Mouse (Mus musculus): ENCODE results near the gene Plac9a.
A peak's percentile ranks its signal among the peaks of the same experiment; 100 is the strongest.
"Not testable (repeated sequence)": the region's sequence is repeated elsewhere in the genome, so short reads cannot be mapped to it uniquely, and the experiment has no call there.

Plac9a gene

DNA sequence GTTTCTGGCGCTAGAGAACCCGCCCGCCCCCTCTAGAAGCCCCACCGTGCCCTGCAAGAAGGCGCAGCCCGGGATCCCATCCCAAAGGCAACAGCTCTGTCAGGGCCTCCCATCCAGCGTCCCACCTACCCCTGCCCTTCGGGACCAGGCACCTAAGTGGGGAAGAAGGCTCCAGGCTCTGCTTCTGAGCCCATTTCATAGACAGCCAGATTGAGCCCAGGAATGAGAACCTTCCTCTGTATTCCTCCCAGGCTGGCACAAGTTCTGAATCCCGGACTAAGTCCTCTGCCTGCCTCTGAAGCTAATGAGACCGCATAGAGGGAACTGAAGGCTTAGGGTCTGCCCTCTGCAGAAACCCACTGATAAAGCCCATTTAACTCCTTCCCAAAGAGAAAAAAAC lies at the start of gene Plac9a:
TSS of gene Plac9a (minus strand) at position 101 of the 400 bp plus-strand sequence.
- DNase-seq (ENCODE audit: inconsistent age in 2 of 2, low spot score in 1 of 2), result not testable (repeated sequence)

DNA sequence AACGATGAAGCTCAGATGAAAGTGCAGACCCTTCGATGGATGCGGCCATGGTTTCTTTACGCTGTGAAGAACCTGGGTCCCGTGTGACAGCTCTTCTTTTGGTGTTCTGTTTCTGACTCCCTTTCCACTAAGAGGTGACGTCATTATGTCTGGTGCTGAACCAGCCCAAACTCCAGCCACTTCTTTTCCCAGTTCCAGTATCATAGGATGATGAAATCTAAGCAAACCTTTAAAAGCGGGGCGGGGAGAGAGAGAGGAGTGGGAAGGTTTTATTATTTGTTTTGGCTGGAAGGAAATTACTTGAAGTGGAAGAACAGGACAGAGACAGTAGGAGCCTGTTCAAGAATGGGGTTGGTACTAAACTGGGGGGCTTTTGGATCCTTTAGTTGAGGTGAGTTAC lies 35.1 kb upstream of the Plac9a start, which contains the start of gene Cphx1:
TSS of gene Cphx1 (plus strand) at position 301 of the 400 bp plus-strand sequence.
- not testable (repeated sequence) for DNase-seq (ENCODE audit: inconsistent age in 2 of 2, low spot score in 1 of 2)

DNA sequence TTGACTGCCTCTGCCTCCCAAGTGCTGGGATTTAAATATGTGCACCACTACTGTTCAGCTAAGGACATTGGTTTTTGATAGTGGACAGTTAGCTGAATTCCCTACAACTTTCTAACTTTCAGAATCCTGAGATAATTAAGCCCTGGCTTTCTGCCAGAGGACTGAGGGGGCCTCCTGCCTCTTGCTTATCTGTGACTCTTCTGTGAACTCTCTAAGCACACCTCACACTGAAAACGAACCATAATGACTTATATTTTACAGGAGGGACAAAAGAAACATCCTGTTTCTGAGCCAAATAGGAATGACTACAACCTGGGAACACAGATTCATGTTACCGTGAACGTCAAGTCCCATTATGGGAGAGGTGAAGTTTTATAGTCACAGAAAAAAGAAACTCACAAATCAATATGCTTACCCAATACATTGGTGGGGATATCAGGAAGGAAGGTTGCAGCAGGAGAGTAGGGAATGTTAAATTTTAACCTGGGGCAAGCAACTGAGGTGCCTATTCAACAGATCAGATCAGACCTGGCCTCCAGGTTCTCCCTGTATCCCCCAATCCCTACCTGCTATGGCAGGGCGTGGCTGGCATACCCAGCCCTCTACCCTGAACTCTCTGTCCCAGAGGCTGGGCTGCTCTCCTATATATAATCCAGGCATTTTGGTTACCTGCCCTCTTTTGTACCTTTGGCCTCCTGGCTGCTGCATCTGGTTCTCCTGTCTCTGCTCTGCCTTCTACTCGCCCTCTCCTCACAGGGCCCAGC lies 34.1 kb upstream of the Plac9a start:
- DNase-seq (ENCODE audit: inconsistent age in 2 of 2, low spot score in 1 of 2), result not testable (repeated sequence)

DNA sequence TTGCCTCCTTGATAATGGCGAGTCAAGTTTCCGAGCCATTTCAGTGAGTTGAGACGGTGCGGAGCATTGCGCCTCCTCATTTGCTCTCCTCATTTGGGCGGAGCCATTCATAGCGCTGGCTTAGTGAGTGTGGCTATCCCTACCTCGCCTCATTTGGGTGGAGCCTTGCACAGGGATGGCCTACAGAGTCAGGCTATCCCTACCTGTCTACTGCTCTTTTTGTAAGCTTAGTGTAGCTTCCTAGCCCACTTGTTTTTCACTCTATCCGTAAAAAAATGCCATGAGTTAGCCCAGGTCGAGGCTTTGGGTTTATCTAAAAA lies 24.6 kb upstream of the Plac9a start, which contains the start of gene Tmem254a:
TSS of gene Tmem254a (minus strand) at position 111 of the 320 bp plus-strand sequence.
- DNase-seq (ENCODE audit: inconsistent age in 2 of 2, low spot score in 1 of 2), result not testable (repeated sequence)

DNA sequence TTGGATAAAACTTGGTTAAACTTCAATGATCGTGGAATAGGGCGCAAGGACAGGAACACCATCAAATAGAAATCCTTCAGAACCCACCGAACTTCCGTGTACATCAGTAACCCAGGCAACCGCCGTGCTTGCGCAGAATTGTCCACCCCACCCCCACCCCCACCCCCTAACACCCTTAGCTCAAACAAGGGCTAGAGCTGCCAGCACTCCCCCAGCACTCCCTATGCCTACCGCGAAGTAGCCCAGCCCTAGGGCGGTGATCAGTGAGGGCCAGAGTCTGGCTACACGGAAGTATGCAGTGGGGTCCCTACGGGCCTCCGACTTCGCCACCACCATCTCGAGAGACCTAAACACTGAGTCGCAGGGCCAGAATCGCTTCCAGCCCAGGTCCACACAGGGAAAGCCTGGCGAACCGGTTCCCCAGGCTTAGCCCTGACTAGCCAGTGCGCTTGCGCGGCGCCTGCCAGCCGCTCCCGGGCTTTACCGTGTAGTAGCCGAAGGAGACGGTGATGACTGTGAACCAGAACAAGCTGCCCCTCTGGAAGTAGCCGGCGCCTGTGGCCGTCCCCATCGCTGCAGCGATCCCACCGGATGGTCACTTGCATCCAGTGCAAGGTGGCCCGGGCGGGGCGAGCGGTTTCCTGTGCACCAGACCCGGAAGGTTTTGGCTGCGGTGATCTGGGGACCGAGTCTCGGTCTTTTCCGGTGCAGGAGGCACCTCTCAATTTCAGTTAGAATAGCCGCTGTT lies 24.1 kb upstream of the Plac9a start:
- DNase-seq (ENCODE audit: inconsistent age in 2 of 2, low spot score in 1 of 2), result not testable (repeated sequence)

DNA sequence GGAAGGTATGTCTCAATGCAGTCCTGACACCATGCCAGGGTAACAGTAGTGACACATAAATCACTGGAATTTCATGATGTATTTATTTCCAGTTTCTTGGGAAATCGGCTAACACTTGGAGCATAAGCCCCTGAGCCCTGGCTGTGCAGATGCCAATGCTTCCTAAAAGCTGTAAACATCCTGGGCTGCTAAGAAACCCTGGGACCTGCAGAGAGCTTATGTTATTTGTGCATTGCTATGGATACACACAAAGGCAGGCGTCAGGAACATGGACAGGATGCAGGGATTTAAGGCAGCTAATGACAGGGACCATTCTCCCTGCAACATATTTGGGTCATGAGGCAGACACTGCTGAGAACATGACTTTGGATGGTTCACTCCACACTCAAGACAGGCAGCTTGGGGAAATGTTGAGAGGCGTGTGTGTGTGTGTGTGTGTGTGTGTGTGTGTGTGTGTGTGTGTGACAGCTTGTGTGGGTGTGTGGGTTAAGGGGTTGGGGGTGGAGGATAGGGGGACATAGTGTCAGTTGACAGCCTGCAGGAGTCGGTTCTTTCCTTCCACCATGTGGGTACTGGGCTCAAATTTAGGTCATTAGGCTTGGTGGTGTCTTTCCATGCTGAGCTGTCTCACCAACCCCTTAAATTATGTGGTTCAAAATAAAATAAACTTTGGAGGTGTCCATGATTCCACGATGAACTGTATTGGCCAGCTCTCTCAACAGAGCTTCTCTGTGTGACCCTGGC lies 15.7 kb upstream of the Plac9a start:
- not testable (repeated sequence) for DNase-seq (ENCODE audit: inconsistent age in 2 of 2, low spot score in 1 of 2)

DNA sequence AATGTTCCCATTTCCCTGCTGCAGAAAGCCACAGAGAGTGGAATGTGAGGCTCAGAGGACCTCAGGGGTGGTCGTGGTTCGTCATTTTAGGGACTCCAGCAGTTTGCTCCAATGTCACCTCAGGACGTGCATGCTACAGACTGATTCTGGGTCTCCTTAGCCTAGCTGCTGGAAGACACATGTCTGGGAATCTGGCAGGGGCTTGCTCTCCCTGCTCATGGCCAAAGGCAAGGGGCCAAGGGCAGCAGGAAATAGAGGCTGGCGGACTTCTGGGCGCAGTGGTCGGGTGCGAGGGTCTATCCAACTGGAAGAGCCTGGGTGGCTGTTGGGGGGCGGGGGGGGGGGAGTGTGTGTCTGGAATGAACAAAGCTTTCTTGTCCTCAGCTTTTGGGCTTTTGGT lies 6.1 kb upstream of the Plac9a start:
- DNase-seq (ENCODE audit: inconsistent age in 2 of 2, low spot score in 1 of 2), result not testable (repeated sequence)

DNA sequence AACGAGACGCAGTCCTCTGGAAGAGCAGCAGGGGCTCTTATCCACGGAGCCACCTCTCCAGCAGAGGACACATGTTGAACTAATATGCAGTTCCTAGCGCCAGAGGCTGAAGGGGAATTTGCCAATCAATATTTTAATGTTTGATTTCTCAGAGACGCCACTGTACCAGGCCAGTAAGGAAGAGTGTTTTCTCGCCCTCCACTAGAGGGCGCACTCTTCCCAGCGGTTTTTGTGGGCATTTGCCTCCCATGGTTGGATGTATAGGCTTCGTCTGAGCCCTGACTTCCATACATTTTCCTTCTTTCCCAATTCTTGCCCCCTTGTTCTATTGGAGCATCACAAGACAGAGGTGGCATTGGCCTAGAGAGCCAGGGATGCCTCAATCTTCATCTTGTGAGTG lies 4.4 kb upstream of the Plac9a start:
- not testable (repeated sequence) for DNase-seq (ENCODE audit: inconsistent age in 2 of 2, low spot score in 1 of 2)

DNA sequence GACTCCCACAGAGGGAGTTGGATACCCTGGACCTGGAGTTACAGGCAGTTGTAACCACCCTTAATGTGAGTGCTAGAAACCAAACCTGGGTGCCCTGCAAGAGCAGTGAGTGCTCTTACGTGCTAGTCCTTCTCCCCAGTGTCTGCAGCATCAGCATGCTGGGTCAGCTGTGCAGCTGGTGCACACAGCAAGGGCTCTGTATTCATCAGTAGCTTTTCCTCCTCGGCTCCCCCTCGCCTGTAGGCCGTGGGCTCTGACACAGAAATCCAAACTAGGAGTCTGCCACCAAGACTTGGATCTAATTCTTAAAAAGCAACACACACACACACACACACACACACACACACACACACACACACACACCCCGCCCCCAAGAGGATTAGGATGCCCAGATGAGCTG lies 2.3 kb upstream of the Plac9a start:
- DNase-seq (ENCODE audit: inconsistent age in 2 of 2, low spot score in 1 of 2), result not testable (repeated sequence)

DNA sequence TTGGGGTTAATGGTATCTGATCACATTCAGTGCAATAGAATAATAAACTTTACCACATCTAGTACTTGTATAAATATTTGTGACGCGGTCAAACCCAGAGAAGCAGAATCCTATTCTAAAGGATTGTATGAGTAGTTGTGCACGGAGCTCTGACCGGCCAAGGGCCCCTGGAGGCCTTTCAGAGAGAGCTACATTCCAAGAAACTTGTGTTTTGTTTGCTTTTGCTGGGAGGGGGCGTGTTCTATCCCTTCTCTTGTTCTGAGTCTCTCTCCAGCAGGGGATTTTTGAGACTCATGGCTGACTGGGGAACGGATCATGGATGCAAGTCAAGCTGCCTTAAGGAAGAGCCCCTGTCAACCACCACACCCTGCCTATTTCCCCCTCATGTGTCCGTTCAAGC lies 7.2 kb downstream of the Plac9a start:
- DNase-seq (ENCODE audit: inconsistent age in 2 of 2, low spot score in 1 of 2), result not testable (repeated sequence)

DNA sequence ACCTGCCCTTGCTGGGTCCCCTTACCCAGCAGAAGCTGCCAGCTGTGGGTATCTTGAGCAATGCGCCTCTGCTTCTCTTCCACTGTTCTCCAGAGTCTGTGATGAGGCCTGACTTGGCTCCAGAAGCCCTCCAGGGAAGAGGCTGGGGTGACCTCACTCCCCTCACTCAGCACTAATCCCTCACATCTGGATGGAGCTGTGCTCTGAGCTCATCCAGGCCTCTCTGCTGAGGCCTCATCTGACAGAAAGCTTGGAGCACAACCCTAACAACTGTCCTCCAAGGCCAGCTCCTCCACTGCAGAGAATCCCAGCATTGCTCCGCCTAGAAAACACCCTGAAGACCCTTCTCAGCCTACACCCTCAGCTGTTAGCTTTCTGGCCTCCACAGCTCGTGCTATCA lies 8.3 kb downstream of the Plac9a start:
- not testable (repeated sequence) for DNase-seq (ENCODE audit: inconsistent age in 2 of 2, low spot score in 1 of 2)

DNA sequence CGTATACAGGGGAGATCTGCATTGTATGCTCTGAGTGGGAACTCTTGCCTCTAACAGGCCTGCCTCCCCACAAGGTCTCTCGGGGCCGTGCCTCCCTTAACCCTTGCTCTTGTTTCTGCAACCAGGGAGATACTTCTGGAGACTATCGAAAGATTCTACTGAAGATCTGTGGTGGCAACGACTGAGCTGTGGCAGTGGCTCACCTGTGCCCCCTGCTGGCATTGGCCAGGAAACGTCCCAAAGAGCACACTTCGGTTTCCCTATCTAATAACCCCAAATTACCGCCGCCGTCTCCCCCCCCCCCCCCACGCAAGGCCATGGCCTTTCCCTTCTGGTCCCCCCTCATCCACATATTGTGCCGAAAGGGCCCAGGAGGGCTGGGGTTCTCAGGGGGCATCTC lies 17.0 kb downstream of the Plac9a start:
- not testable (repeated sequence) for DNase-seq (ENCODE audit: inconsistent age in 2 of 2, low spot score in 1 of 2)

DNA sequence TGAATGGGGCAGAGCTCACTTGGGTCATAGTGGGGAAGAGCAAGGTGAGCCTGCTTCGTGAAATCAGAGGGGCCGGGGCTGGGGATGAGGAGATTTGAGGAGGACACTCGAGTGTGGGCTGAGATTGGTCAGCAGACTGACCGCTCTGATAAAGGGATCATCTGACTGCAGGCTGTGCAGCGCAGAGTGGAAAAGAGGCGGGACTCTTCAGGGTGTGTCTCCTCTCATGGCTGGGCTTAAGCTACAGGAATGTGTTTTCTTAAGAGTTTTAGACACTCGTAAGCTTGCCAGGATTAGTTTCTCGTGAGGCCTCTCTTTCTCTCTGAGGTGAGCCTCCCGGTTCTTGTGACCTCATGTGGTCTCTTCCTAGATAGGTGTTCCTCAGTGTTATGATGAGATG lies 21.1 kb downstream of the Plac9a start:
- not testable (repeated sequence) for DNase-seq (ENCODE audit: inconsistent age in 2 of 2, low spot score in 1 of 2)

DNA sequence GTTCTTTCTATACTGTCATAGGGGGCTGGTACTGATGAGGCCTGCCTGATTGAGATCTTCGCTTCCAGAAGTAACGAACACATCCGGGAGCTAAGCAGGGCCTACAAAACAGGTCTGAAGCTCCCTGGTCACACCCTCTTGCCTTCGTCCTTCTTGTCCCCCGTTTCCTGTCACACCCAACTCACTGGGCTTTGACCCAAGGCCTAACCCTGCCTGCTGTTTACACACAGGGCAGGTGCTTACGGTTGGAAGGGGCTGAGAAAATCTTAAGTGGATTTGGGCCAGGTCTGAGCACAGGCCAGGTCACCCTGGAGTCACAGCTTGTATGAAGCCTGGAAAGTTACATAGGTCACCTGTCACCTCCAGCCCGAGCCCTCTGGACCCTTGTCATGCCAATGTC lies 26.3 kb downstream of the Plac9a start:
- DNase-seq (ENCODE audit: inconsistent age in 2 of 2, low spot score in 1 of 2), result not testable (repeated sequence)

DNA sequence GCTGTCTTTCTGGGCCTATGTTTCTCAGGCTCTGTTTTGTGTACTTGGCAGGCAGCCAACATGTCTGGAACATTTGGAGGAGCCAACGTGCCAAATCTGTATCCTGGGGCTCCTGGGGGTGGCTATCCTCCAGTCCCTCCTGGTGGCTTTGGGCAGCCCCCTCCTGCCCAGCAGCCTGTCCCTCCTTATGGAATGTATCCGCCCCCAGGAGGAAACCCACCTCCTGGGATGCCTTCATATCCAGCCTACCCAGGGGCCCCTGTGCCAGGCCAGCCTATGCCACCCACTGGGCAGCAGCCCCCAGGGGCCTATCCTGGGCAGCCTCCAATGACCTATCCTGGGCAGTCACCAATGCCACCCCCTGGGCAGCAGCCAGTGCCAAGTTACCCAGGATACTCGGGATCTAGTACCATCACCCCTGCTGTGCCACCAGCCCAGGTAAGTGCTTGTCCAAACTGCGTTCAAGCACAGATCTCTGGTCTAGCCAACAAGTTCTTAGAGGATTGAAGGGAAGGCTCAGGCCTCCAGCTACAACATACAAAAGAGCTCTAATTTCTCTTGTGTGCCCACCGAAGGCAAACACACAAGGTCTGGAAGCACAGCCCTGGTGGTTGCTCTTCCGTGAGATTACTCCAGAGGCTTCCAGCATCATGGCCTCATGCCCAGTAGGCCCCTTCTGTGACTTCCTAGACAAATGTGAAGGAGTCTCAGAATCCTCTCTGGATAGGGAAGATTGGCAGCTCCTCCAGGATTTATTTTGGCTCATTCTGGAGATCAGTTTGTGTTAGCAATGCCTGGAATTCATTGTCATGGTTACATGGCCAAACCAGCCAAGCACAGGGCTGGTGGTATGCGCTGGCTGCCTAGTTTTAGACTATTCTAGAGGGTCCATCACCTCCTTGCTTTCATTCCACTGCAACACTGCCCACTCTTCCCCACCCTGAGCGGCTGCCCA lies 30.2 kb downstream of the Plac9a start:
- peak in 1 of 2 experiments; percentile 68 for DNase-seq (ENCODE audit: inconsistent age in 2 of 2, low spot score in 1 of 2)

DNA sequence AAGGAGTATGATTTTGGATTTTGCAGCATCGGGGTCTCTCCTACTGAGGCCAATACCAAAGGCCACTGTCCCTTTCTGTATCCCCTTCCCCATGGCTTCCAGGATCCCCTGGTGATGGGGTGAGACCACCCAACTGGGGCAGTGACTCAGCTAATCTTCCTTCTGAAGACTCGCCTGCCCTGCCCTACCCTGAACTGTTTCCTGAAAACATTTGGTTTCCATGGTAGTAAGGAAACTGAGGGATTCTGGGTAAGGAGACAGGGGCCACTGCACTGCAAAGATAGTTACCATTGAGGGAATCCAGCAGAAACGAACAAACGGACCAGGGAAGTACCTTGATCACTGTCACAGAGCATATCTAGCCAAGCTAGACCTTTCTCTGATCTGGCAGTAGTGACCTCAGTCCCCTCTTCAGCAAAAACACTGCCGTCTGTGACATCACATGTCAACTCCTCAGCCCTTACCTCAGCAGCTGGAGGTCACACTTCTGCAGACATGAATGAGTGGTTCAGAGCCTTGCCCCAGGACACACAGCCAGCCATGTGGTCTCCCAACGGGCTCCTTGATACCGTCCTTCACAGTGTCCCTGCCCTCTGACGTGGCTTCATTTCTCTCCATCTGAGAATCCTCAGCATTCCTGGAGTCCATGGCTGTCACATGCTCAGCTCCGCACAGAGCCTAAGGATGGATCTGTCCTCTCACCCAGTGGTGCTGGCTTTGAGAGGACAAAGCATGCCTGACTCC lies 33.6 kb downstream of the Plac9a start:
- peak; percentile 29 to 85 for DNase-seq (ENCODE audit: inconsistent age in 2 of 2, low spot score in 1 of 2)

DNA sequence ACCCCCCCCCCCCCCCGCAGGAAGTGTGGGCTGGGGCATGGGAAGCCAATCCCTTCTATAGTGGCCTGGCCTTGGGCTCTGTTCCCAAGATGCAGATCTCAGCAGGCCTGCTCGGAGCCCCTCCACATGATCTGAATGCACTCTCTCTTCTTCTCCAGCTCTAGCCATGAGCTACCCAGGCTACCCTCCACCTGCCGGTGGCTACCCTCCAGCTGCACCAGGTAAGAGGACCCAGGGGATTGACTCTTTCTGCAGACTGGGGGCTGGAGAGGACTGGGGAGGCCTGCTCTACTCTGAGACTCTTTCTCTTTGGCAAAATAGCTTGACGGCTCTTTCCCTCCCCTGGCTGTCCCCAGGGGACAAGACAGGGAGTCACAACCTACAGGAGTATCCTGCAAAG lies 34.2 kb downstream of the Plac9a start:
- no peak for DNase-seq (ENCODE audit: inconsistent age in 2 of 2, low spot score in 1 of 2)

DNA sequence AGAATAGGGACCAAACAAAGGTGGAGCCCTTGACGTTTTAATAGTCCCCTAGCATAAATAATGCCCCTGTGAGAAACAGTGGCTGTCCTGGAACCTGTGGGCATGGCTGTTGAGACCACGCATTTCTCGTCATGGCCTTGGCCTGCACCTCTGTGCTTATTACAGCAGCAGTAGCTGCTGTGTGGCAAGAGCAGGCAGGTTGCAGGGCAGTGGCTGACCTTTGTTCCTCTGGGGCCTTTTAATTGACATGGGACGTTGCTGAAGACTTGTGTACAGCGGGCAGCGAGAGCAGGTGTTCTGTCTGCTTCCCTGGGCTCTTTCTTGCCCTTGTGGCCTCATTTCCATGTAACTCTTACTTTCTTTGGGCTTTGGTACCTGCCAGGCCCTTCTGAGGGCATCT lies 35.1 kb downstream of the Plac9a start:
- DNase-seq (ENCODE audit: inconsistent age in 2 of 2, low spot score in 1 of 2), result peak in 1 of 2 experiments; percentile 68

DNA sequence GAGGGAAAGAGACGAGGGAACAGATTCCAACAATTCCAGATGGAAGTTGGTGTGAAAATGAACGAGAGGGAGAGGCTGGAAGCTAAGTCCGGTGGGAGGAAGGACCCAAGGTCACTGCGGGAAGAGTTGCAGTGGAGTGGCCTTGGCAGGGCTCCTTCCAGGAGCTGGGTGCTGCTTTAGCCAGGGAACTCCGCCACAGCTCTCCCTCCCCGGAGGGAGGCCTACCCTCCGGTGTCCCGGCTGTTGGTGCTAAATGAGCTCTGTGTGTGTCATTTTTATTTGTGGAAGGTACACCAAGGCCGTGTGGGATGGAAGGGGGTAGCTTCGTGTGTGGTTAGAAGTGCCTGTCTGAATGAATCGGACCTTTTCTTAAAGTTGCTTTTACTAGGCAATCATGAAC lies 36.1 kb downstream of the Plac9a start:
- DNase-seq (ENCODE audit: inconsistent age in 2 of 2, low spot score in 1 of 2), result peak; percentile 69 to 82

DNA sequence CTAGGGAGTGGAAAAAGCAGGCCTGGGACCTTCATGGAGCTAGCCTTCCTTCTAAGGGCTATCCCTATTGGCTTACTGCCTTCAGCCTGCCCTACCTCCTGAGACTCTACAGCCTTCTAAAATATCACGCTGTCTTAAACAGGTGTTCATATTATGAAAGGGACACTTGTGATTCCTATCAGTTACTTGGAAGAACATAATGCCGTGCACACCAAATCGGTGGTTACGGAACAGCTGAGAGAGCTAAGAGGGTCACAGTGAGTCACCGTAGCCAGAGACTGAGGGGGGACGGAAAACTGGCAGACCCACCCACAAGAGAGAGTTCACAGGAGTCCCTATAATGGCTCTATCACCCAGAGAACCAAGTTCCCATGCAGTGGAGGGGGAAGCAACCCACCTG lies 36.5 kb downstream of the Plac9a start:
- no peak for DNase-seq (ENCODE audit: inconsistent age in 2 of 2, low spot score in 1 of 2)

Measured in adrenal gland, adult (tissue).